Mouse (Mus musculus): ENCODE results near the gene Gm10696. TPM values are rescaled to one million over a fixed set of nuclear protein-coding genes. Genes with fewer than 3 reads are reported as not detected.
"Not testable (repeated sequence)": the region's sequence is repeated elsewhere in the genome, so short reads cannot be mapped to it uniquely, and the experiment has no call there.

The Gm10696 gene
- total RNA-seq (2021): not detected in 2 replicates
- long read RNA-seq: 0 reads

DNA sequence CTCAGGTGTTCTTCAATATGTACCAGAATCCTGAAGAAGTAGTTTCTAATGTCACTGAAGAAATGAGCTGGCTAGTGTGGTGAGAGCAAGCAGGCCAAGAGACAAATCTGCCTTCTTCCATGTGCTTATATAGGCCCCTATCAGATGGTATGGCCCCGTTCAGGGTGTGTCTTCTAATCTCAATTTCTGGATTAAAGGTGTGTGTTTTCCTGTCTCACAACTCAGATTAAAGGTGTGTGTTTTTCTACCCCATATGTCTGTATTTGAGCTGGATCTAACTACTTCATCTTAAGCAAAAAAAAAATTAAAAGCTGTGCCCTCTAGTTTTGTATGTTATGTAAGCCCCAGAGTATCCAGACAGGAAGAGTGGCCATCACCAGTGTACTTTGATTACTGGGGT lies at the start of gene Gm10696:
Gene Gm10696, minus strand, starts transcription at position 101 of the 400 bp plus-strand sequence.
- DNase-seq: not testable (repeated sequence)

DNA sequence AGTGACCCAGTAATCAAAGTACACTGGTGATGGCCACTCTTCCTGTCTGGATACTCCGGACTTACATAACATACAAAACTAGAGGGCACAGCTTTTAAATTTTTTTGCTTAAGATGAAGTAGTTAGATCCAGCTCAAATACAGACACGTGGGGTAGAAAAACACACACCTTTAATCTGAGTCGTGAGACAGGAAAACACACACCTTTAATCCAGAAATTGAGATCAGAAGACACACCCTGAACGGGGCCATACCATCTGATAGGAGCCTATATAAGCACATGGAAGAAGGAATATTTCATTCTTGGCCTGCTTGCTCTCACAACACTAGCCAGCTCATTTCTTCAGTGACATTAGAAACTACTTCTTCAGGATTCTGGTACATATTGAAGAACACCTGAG lies 18.4 kb upstream of the Gm10696 start, which contains the start of gene Gm5286:
Gene Gm5286, plus strand, starts transcription at position 301 of the 400 bp plus-strand sequence.
- not testable (repeated sequence) for DNase-seq

DNA sequence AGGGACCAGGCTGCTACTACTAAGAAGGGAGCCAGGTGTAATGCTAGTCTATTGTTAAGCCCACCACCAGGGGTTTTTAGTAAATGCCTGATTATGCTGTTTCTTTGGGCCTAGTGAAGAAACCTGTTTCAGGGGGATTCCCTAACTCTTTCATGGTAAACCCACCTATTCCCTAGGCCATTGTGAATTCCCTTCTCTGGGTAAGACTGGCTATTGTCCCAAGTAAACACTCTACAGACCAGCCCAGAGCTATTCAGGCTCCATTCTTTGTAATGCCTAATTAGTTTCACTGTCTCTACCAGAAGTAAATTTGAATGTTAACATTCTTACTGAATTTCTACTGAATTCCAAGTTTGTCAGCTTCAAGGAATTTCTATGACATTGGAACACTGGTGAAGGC lies 10.6 kb downstream of the Gm10696 start:
- DNase-seq: not testable (repeated sequence)

Other genes with a start within 250 kb of the Gm10696 start
- gene Gm9117, start 234.7 kb downstream of the Gm10696 start, total RNA-seq (2021): not detected in 2 replicates
- gene Tdpoz5, start 216.9 kb downstream of the Gm10696 start, total RNA-seq (2021): not detected in 2 replicates
- gene Gm9125, start 123.3 kb downstream of the Gm10696 start, total RNA-seq (2021): not detected in 2 replicates
- gene Gm10697, start 105.5 kb downstream of the Gm10696 start, total RNA-seq (2021): not detected in 2 replicates
- gene Gm5286, start 18.5 kb upstream of the Gm10696 start, total RNA-seq (2021): not detected in 2 replicates
- gene Gm4778, start 85.8 kb upstream of the Gm10696 start, total RNA-seq (2021): not detected in 2 replicates
- 10.4 and 12.4 TPM in 2 replicates for gene Them4, start 131.9 kb upstream of the Gm10696 start, total RNA-seq (2021)
- not detected in 2 replicates for gene Them5, start 163.9 kb upstream of the Gm10696 start, total RNA-seq (2021)
- 0.49 TPM in 1 of 2 replicates, not detected in the other for gene C2cd4d, start 184.2 kb upstream of the Gm10696 start, total RNA-seq (2021)
- gene Rorc, start 194.6 kb upstream of the Gm10696 start, total RNA-seq (2021): 13.9 and 19.0 TPM in 2 replicates
- gene Lingo4, start 220.3 kb upstream of the Gm10696 start, total RNA-seq (2021): 0.76 and 0.90 TPM in 2 replicates
- 8.2 and 10.6 TPM in 2 replicates for gene Tdrkh, start 235.1 kb upstream of the Gm10696 start, total RNA-seq (2021)